Mouse (Mus musculus): ENCODE data around the gene Tmem150b. TPM values are rescaled to one million over a fixed set of nuclear protein-coding genes. Genes with fewer than 3 reads are reported as not detected.

Gene Tmem150b
- polyA plus RNA-seq, 1 experiment from 2014 or later = 0.33 TPM

GRCm38 (mm10) chr7:4723508-4723907 lies 1.5 kb downstream of the Tmem150b start:
- H3K9ac ChIP-seq = no peak overlapping the region; the same call in 1 of the 2 replicates
- 36% methylated on average over 12 of the region's 12 CpGs for WGBS
- no peak for ATAC-seq (ENCODE audit: insufficient number of reproducible peaks, insufficient read depth, low FRiP score, low TSS enrichment)

GRCm38 (mm10) chr7:4719276-4719675 lies 5.8 kb downstream of the Tmem150b start:
- H3K4me3 ChIP-seq = no peak overlapping the region
- no peaks in the 10 kb centered on the region for H3K4me1 ChIP-seq
- H3K4me2 ChIP-seq (replicated peaks) = no peak overlapping the region
- peaks cover 21% of the 10 kb centered on the region for H3K36me3 ChIP-seq
- ATAC-seq (ENCODE audit: insufficient number of reproducible peaks, insufficient read depth, low FRiP score, low TSS enrichment) = no peak
- no peaks in the 10 kb centered on the region for H3K9me3 ChIP-seq
- no peaks in the 10 kb centered on the region for H3K27me3 ChIP-seq
- H3K27ac ChIP-seq = no peak overlapping the region
- H3K9ac ChIP-seq = no peak overlapping the region
- WGBS = 93% methylated on average over 3 of the region's 3 CpGs

More at GRCm38 (mm10) chr7:4723508-4723907, 1.5 kb downstream of the Tmem150b start:
- Histone ChIP-seq H3K27ac (no peak overlapping the region), H3K4me2 (replicated peaks) (peak overlapping the region; percentile 41), H3K4me3 (peak overlapping the region; percentile 25), H3K27me3 (no peaks in the 10 kb centered on the region), H3K9me3 (no peaks in the 10 kb centered on the region), H3K4me1 (no peaks in the 10 kb centered on the region), H3K36me3 (no peaks in the 10 kb centered on the region)

GRCm38 (mm10) chr7:4716955-4717354 lies 8.1 kb downstream of the Tmem150b start:
- Histone ChIP-seq H3K27ac (no peak overlapping the region), H3K4me2 (replicated peaks) (no peak overlapping the region), H3K36me3 (peaks cover 43% of the 10 kb centered on the region), H3K4me3 (no peak overlapping the region), H3K4me1 (no peaks in the 10 kb centered on the region), H3K27me3 (no peaks in the 10 kb centered on the region), H3K9me3 (no peaks in the 10 kb centered on the region), H3K9ac (no peak overlapping the region)
- no peak for ATAC-seq (ENCODE audit: insufficient number of reproducible peaks, insufficient read depth, low FRiP score, low TSS enrichment)
- WGBS = 74% methylated on average over 6 of the region's 6 CpGs

GRCm38 (mm10) chr7:4712594-4712993 lies 12.5 kb downstream of the Tmem150b start:
- Histone ChIP-seq H3K9ac (no peak overlapping the region), H3K27ac (no peak overlapping the region), H3K4me1 (no peaks in the 10 kb centered on the region), H3K36me3 (peaks cover 81% of the 10 kb centered on the region), H3K27me3 (no peaks in the 10 kb centered on the region), H3K4me2 (replicated peaks) (no peak overlapping the region), H3K4me3 (no peak overlapping the region), H3K9me3 (no peaks in the 10 kb centered on the region)
- no peak for ATAC-seq (ENCODE audit: insufficient number of reproducible peaks, insufficient read depth, low FRiP score, low TSS enrichment)
- WGBS = 82% methylated on average over 3 of the region's 3 CpGs

- WGBS = 43% methylated on average over 18 of the region's 18 CpGs
- ATAC-seq (ENCODE audit: insufficient number of reproducible peaks, insufficient read depth, low FRiP score, low TSS enrichment) = no peak
- no peak overlapping the region for H3K4me3 ChIP-seq
Measured at GRCm38 (mm10) chr7:4705098-4705497, 20.0 kb downstream of the Tmem150b start.

GRCm38 (mm10) chr7:4703195-4703594 lies 21.9 kb downstream of the Tmem150b start:
- no peak overlapping the region for H3K4me3 ChIP-seq
- WGBS = 95% methylated on average over 7 of the region's 7 CpGs
- no peak overlapping the region for H3K4me2 ChIP-seq (replicated peaks)
- no peak overlapping the region for H3K9ac ChIP-seq
- H3K36me3 ChIP-seq = peaks cover 71% of the 10 kb centered on the region
- ATAC-seq (ENCODE audit: insufficient number of reproducible peaks, insufficient read depth, low FRiP score, low TSS enrichment) = no peak
- H3K27me3 ChIP-seq = no peaks in the 10 kb centered on the region
- H3K9me3 ChIP-seq = no peaks in the 10 kb centered on the region
- no peak overlapping the region for H3K27ac ChIP-seq
- H3K4me1 ChIP-seq = peaks cover 9% of the 10 kb centered on the region; the same call in 1 of the 2 replicates

More at GRCm38 (mm10) chr7:4705098-4705497, 20.0 kb downstream of the Tmem150b start:
- Histone ChIP-seq H3K36me3 (peaks cover 71% of the 10 kb centered on the region), H3K4me2 (replicated peaks) (no peak overlapping the region), H3K27ac (no peak overlapping the region), H3K9ac (no peak overlapping the region), H3K27me3 (no peaks in the 10 kb centered on the region), H3K4me1 (peaks cover 9% of the 10 kb centered on the region; the same call in 1 of the 2 replicates), H3K9me3 (no peaks in the 10 kb centered on the region)

- ATAC-seq (ENCODE audit: insufficient number of reproducible peaks, insufficient read depth, low FRiP score, low TSS enrichment) = no peak
- WGBS = 29% methylated on average over 8 of the region's 8 CpGs
- Histone ChIP-seq H3K9me3 (no peaks in the 10 kb centered on the region), H3K4me2 (replicated peaks) (no peak overlapping the region), H3K27me3 (no peaks in the 10 kb centered on the region), H3K9ac (no peak overlapping the region), H3K4me3 (no peak overlapping the region), H3K4me1 (peaks cover 9% of the 10 kb centered on the region; the same call in 1 of the 2 replicates), H3K27ac (no peak overlapping the region), H3K36me3 (peaks cover 67% of the 10 kb centered on the region)
Measured at GRCm38 (mm10) chr7:4702334-4702733, 22.7 kb downstream of the Tmem150b start.

- Histone ChIP-seq H3K27ac (no peak overlapping the region), H3K9ac (no peak overlapping the region), H3K36me3 (peaks cover 48% of the 10 kb centered on the region), H3K4me2 (replicated peaks) (no peak overlapping the region), H3K4me1 (peaks cover 6% of the 10 kb centered on the region), H3K27me3 (no peaks in the 10 kb centered on the region), H3K4me3 (no peak overlapping the region), H3K9me3 (no peaks in the 10 kb centered on the region)
- 91% methylated on average over 6 of the region's 6 CpGs for WGBS
- no peak for ATAC-seq (ENCODE audit: insufficient number of reproducible peaks, insufficient read depth, low FRiP score, low TSS enrichment)
Measured at GRCm38 (mm10) chr7:4693004-4693403, 32.0 kb downstream of the Tmem150b start.

- ATAC-seq (ENCODE audit: insufficient number of reproducible peaks, insufficient read depth, low FRiP score, low TSS enrichment) = peak; percentile 41
- WGBS = 8% methylated on average over 15 of the region's 35 CpGs
- Histone ChIP-seq H3K9ac (peak overlapping the region; percentile 100), H3K4me3 (peak overlapping the region; percentile 99), H3K27ac (peak overlapping the region; percentile 95), H3K27me3 (no peaks in the 10 kb centered on the region), H3K4me2 (replicated peaks) (peak overlapping the region; percentile 80), H3K36me3 (peaks cover 35% of the 10 kb centered on the region), H3K4me1 (peaks cover 6% of the 10 kb centered on the region), H3K9me3 (no peaks in the 10 kb centered on the region)
Measured at GRCm38 (mm10) chr7:4690951-4691653, 33.9 kb downstream of the Tmem150b start.

GRCm38 (mm10) chr7:4690387-4690786 lies 34.7 kb downstream of the Tmem150b start, which contains the start of gene Brsk1:
Gene Brsk1 (plus strand): TSS chr7:4690604.
- peak; percentile 70 for ATAC-seq (ENCODE audit: insufficient number of reproducible peaks, insufficient read depth, low FRiP score, low TSS enrichment)
- Histone ChIP-seq H3K4me1 (peaks cover 6% of the 10 kb centered on the region), H3K9me3 (no peaks in the 10 kb centered on the region), H3K4me2 (replicated peaks) (peak within 1 kb of the TSS; percentile 80), H3K9ac (peak within 1 kb of the TSS; percentile 100), H3K36me3 (peaks cover 28% of the 10 kb centered on the region), H3K27ac (peak within 1 kb of the TSS; percentile 95), H3K4me3 (peak within 1 kb of the TSS; percentile 99), H3K27me3 (no peaks in the 10 kb centered on the region)
- 2% methylated on average over 6 of the region's 18 CpGs for WGBS

GRCm38 (mm10) chr7:4684632-4685417 lies 40.2 kb downstream of the Tmem150b start, which contains the start of gene Hspbp1:
Gene Hspbp1 (minus strand): TSS chr7:4685068.
- peak within 1 kb of the TSS; percentile 97 for H3K4me2 ChIP-seq (replicated peaks)
- H3K27ac ChIP-seq = peak within 1 kb of the TSS; percentile 70
- peaks cover 17% of the 10 kb centered on the region for H3K36me3 ChIP-seq
- H3K27me3 ChIP-seq = no peaks in the 10 kb centered on the region
- under 1% methylated on average over 32 of the region's 32 CpGs for WGBS
- no peaks in the 10 kb centered on the region for H3K9me3 ChIP-seq
- H3K4me3 ChIP-seq = peak within 1 kb of the TSS; percentile 83
- ATAC-seq (ENCODE audit: insufficient number of reproducible peaks, insufficient read depth, low FRiP score, low TSS enrichment) = peak; percentile 99
- peak within 1 kb of the TSS; percentile 58 for H3K9ac ChIP-seq
- peaks cover 6% of the 10 kb centered on the region for H3K4me1 ChIP-seq

Measured in embryonic facial prominence, embryonic 12.5 days (tissue).